Mouse (Mus musculus) ES-E14 (cell line): ENCODE data around the gene Dhx40. TPM values are rescaled to one million over a fixed set of nuclear protein-coding genes. Genes with fewer than 3 reads are reported as not detected.

Experiments
- DNase-seq: peaks from one replicate; pipeline ENCODE4 v3.0.0-alpha.2; 2013; ENCODE audit warnings: low read depth, low spot score
- H3K27ac ChIP-seq: 2 replicates; pipeline ENCODE4 v1.5.1; 2012; ENCODE audit warnings: low read depth, mild to moderate bottlenecking, low read length, moderate library complexity, mixed read lengths; ENCODE audit not compliant: poor library complexity, insufficient read depth, severe bottlenecking
- H3K36me3 ChIP-seq: 2 replicates; pipeline ENCODE4 v1.6.1; 2012; ENCODE audit warnings: mild to moderate bottlenecking, low read length, moderate library complexity, mixed read lengths; ENCODE audit not compliant: control insufficient read depth, poor library complexity, insufficient read depth, severe bottlenecking
- H3K4me1 ChIP-seq, 2 experiments: fragments of 150-350 bp in 1 of 2; sonication (generic) in 1 of 2; 2 replicates each; pipeline ENCODE4 v1.6.1; 2012; ENCODE audit warnings: low read length in 2 of 2, mild to moderate bottlenecking in 1 of 2, mixed read lengths in 1 of 2; ENCODE audit not compliant: control insufficient read depth in 2 of 2, insufficient read depth in 2 of 2, poor library complexity in 1 of 2
- H3K4me3 ChIP-seq, 2 experiments: fragments of 150-350 bp in 1 of 2; sonication (generic) in 1 of 2; 2 replicates each; pipeline ENCODE4 v1.5.1; 2012; ENCODE audit warnings: low read length in 2 of 2, low read depth in 1 of 2, mild to moderate bottlenecking in 1 of 2, mixed read lengths in 1 of 2; ENCODE audit not compliant: insufficient read depth in 1 of 2, poor library complexity in 1 of 2, severe bottlenecking in 1 of 2
- H3K9ac ChIP-seq: 2 replicates; pipeline ENCODE4 v1.6.1; 2012; ENCODE audit warnings: low read depth, mild to moderate bottlenecking, low read length, mixed read lengths; ENCODE audit not compliant: poor library complexity, insufficient read depth, severe bottlenecking
- H3K9me3 ChIP-seq: fragments of 150-350 bp; sonication (generic); 2 replicates; pipeline ENCODE4 v1.6.1; 2012; ENCODE audit warnings: low read depth, mild to moderate bottlenecking, low read length; ENCODE audit not compliant: control insufficient read depth, insufficient read depth
- CHD2 ChIP-seq: IDR thresholded peaks from 2 replicates; pipeline ENCODE4 v1.6.1; 2014; ENCODE audit warnings: mild to moderate bottlenecking, low read depth, low read length, inconsistent platforms
- HCFC1 ChIP-seq: IDR thresholded peaks from 2 replicates; pipeline ENCODE4 v1.6.1; 2012; ENCODE audit warnings: low read length, inconsistent platforms, borderline replicate concordance; ENCODE audit not compliant: insufficient read depth
- MAFK ChIP-seq: IDR thresholded peaks from 2 replicates; pipeline ENCODE4 v1.6.1; 2014; ENCODE audit warnings: mild to moderate bottlenecking, low read depth, low read length, inconsistent platforms; ENCODE audit not compliant: insufficient read depth
- ZC3H11A ChIP-seq: IDR thresholded peaks from 2 replicates; pipeline ENCODE4 v1.6.1; 2012; ENCODE audit warnings: low read depth, mild to moderate bottlenecking, inconsistent platforms, low read length, borderline replicate concordance
- ZNF384 ChIP-seq: IDR thresholded peaks from 2 replicates; pipeline ENCODE4 v1.6.1; 2012; ENCODE audit warnings: low read depth, low read length, inconsistent platforms
- in situ Hi-C, 2 experiments: fragments of 600-800 bp; cut with MboI; formaldehyde crosslinking; loops; one replicate each; pipeline ENCODE4 v1.15.1; 2025; ENCODE audit warnings: low sequenced_read_pairs in 2 of 2, inconsistent platforms in 1 of 2; ENCODE audit not compliant: unreplicated experiment in 2 of 2
- total RNA-seq: library from RNA; depleted of rRNA; stranded (reverse); fragments of 300-350 nt; gene quantifications from 2 replicates; pipeline ENCODE4 v1.2.3, GENCODE M21; 2012

Dhx40 gene
- total RNA-seq, 1 experiment, result 24.5 TPM

DNA sequence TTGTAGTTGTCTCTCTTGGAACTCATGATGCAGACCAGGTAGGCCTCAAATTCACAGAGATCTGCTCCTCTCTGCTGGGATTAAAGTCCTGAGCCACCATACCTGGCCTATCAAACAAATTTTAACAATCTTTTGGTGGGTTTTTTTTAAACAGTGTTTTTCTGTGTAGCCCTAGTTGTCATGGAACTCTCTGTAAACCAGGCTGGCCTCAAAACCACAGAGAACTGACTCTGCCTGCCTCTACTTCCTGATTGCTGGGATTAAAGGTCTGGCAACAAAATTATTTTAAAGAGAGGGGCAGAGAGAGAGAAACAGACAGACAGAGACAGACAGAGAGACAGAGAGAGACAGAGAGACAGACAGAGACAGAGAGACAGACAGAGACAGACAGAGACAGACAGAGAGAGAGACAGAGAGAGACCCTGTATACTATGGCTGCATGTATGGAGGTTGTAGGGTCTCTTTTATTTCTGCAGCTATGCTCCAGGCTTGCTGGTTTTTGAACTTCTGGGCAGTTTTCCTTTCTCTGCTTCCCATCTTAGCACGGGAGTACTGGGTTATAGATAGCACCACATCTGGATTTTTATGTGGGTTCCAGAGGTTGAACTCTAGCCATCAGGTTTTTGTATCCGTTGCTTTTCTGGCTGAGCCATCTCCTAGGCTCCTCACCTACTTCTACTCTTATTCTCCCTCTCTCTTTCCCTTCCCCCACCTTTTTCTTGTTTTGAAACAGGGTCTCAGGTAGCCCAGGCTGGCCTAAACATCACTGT, 20.1 kb upstream of the Dhx40 start:
- H3K36me3 ChIP-seq, result no peaks in the 10 kb centered on the region
- no peak overlapping the region for H3K27ac ChIP-seq
- no peak for DNase-seq
- no peak for TF ChIP-seq ZC3H11A
- TF ChIP-seq CHD2, result no peak
- TF ChIP-seq ZNF384, result no peak
- no peak for TF ChIP-seq MAFK
- TF ChIP-seq HCFC1, result no peak
- H3K9ac ChIP-seq, result no peak overlapping the region
- in situ Hi-C loops, result no loop called here
- H3K4me3 ChIP-seq, result no peak overlapping the region
- H3K4me1 ChIP-seq, result no peaks in the 10 kb centered on the region
- no peaks in the 10 kb centered on the region for H3K9me3 ChIP-seq

DNA sequence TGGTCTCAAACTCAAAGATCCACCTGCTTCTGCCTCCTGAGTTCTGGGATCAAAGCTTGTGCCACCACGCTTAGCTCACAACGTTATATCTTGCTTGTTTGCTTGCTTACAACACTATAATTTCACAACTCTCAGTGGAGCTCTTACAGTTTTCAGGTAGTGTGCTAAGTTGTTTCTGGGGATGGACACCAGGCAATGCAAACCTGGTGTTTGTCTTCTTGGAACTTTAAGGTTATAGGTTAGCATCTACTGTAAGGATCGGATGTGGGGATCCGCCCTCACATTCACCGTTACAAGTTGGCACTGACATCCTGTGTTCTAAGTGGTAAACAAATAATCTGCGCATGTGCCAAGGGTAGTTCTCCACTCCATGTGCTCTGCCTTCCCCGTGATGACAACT, 16.9 kb upstream of the Dhx40 start:
- no peaks in the 10 kb centered on the region for H3K36me3 ChIP-seq
- in situ Hi-C loops, result no loop called here

DNA sequence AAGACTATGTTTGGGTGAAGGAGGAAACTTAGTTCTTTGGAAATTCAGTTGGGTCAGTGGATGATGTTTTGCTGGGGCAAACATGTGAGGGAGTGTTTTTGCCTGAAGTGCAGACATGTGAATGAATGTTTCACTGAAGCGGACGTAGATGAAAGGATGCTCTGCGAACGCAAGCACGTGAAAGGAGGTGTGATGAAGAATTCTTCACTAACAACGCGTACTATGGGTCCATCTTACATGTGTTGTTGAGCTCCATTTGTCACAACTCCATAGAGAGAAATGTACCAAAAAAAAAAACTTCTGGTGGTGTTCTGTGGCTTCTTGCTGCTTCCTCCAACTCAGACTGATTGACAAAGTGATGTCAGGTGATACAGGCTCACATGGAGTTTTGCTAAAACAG, 15.0 kb upstream of the Dhx40 start:
- no peak overlapping the region for H3K27ac ChIP-seq
- H3K4me1 ChIP-seq, result no peaks in the 10 kb centered on the region
- no peaks in the 10 kb centered on the region for H3K36me3 ChIP-seq
- no peak for TF ChIP-seq ZNF384
- no peak for TF ChIP-seq MAFK
- no peak for TF ChIP-seq HCFC1
- TF ChIP-seq ZC3H11A, result no peak
- TF ChIP-seq CHD2, result no peak
- H3K4me3 ChIP-seq, result no peak overlapping the region
- H3K9ac ChIP-seq, result no peak overlapping the region
- no peak for DNase-seq
- no peaks in the 10 kb centered on the region for H3K9me3 ChIP-seq
- in situ Hi-C loops, result no loop called here

More for the DNA sequence above, 16.9 kb upstream of the Dhx40 start:
- DNase-seq, result no peak
- no peak overlapping the region for H3K27ac ChIP-seq
- H3K4me3 ChIP-seq, result no peak overlapping the region
- H3K4me1 ChIP-seq, result no peaks in the 10 kb centered on the region
- TF ChIP-seq MAFK, result no peak
- TF ChIP-seq CHD2, result no peak
- no peak for TF ChIP-seq ZC3H11A
- TF ChIP-seq HCFC1, result no peak
- no peak for TF ChIP-seq ZNF384
- H3K9me3 ChIP-seq, result no peaks in the 10 kb centered on the region
- no peak overlapping the region for H3K9ac ChIP-seq

DNA sequence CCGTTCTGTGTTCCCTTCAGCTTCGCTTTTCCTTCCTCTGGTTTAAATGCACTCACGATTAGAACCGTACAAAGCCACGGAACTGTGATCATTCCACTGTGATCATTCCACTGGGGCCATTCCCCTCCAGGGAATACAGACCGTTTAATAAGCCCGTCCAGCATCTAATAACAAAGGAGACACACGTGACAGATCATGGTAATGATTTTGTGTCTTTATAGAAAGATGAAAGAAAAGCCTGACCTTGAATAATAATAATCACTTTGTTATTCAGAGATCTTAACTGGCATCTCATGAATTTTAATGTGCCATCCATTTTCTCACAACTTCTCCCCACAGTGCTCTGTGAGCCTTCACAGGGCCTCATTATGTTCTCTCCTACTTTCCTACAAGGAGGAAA, 12.0 kb upstream of the Dhx40 start:
- in situ Hi-C loops, result no loop called here
- Histone ChIP-seq H3K9me3 (no peaks in the 10 kb centered on the region), H3K27ac (no peak overlapping the region), H3K4me1 (no peaks in the 10 kb centered on the region), H3K36me3 (no peaks in the 10 kb centered on the region), H3K4me3 (no peak overlapping the region), H3K9ac (no peak overlapping the region)
- TF ChIP-seq ZNF384, result no peak
- no peak for TF ChIP-seq CHD2
- no peak for TF ChIP-seq ZC3H11A
- TF ChIP-seq MAFK, result no peak
- TF ChIP-seq HCFC1, result no peak
- DNase-seq, result no peak
